Mouse (Mus musculus): Measurements from ENCODE around the gene Hecw2.

Hecw2 gene

GRCm38 (mm10) chr1:53830286-53830685 lies 364.7 kb downstream of the Hecw2 start:
- no peak for DNase-seq (ENCODE audit: low spot score in 2 of 2)

- peak in 1 of 2 experiments; percentile 52 for DNase-seq (ENCODE audit: low spot score in 2 of 2)
Measured at GRCm38 (mm10) chr1:53829089-53829488, 365.9 kb downstream of the Hecw2 start.

GRCm38 (mm10) chr1:53824446-53825337 lies 370.3 kb downstream of the Hecw2 start:
- no peak for DNase-seq (ENCODE audit: low spot score in 2 of 2)

- DNase-seq (ENCODE audit: low spot score in 2 of 2): peak in 1 of 2 experiments; percentile 32
Measured at GRCm38 (mm10) chr1:53823687-53824445, 371.1 kb downstream of the Hecw2 start.

- no peak for DNase-seq (ENCODE audit: low spot score in 2 of 2)
Measured at GRCm38 (mm10) chr1:53821983-53822382, 373.0 kb downstream of the Hecw2 start.

GRCm38 (mm10) chr1:53820041-53820632 lies 374.8 kb downstream of the Hecw2 start:
- DNase-seq (ENCODE audit: low spot score in 2 of 2): no peak

- no peak for DNase-seq (ENCODE audit: low spot score in 2 of 2)
Measured at GRCm38 (mm10) chr1:53818072-53818862, 376.7 kb downstream of the Hecw2 start.

- DNase-seq (ENCODE audit: low spot score in 2 of 2): no peak
Measured at GRCm38 (mm10) chr1:53816353-53816752, 378.6 kb downstream of the Hecw2 start.

- no peak for DNase-seq (ENCODE audit: low spot score in 2 of 2)
Measured at GRCm38 (mm10) chr1:53814077-53814705, 380.8 kb downstream of the Hecw2 start.

- no peak for DNase-seq (ENCODE audit: low spot score in 2 of 2)
Measured at GRCm38 (mm10) chr1:53811919-53812318, 383.0 kb downstream of the Hecw2 start.

GRCm38 (mm10) chr1:53808229-53808628 lies 386.7 kb downstream of the Hecw2 start:
- no peak for DNase-seq (ENCODE audit: low spot score in 2 of 2)

- DNase-seq (ENCODE audit: low spot score in 2 of 2): no peak
Measured at GRCm38 (mm10) chr1:53797811-53798210, 397.2 kb downstream of the Hecw2 start.

GRCm38 (mm10) chr1:53797074-53797473 lies 397.9 kb downstream of the Hecw2 start:
- DNase-seq (ENCODE audit: low spot score in 2 of 2): no peak

GRCm38 (mm10) chr1:53796271-53796670 lies 398.7 kb downstream of the Hecw2 start:
- no peak for DNase-seq (ENCODE audit: low spot score in 2 of 2)

GRCm38 (mm10) chr1:53795591-53795990 lies 399.4 kb downstream of the Hecw2 start:
- no peak for DNase-seq (ENCODE audit: low spot score in 2 of 2)

GRCm38 (mm10) chr1:53795081-53795480 lies 399.9 kb downstream of the Hecw2 start:
- DNase-seq (ENCODE audit: low spot score in 2 of 2): no peak

GRCm38 (mm10) chr1:53794279-53794678 lies 400.7 kb downstream of the Hecw2 start:
- no peak for DNase-seq (ENCODE audit: low spot score in 2 of 2)

- DNase-seq (ENCODE audit: low spot score in 2 of 2): no peak
Measured at GRCm38 (mm10) chr1:53791343-53791742, 403.6 kb downstream of the Hecw2 start.

- peak; percentile 79 to 91 for DNase-seq (ENCODE audit: low spot score in 2 of 2)
Measured at GRCm38 (mm10) chr1:53784721-53785418, 410.1 kb downstream of the Hecw2 start, which contains the start of gene Stk17b. Stk17b (minus strand) TSS chr1:53785224.

GRCm38 (mm10) chr1:53784291-53784720 lies 410.7 kb downstream of the Hecw2 start:
- DNase-seq (ENCODE audit: low spot score in 2 of 2): peak in 1 of 2 experiments; percentile 7

Measured in cerebellum, postnatal 4 days (tissue).